Mouse (Mus musculus) lung, postnatal 0 days (tissue): Measurements from ENCODE around the gene Olfr733. TPM values are rescaled to one million over a fixed set of nuclear protein-coding genes. Genes with fewer than 3 reads are reported as not detected.

ENCODE experiments used
- ATAC-seq: fragments of 200-750 bp; cut with Nextera tagmentation; 2 replicates; pipeline ENCODE4 v1.8.0; 2017; ENCODE audit warnings: moderate library complexity
- DNase-seq: peaks from one replicate; pipeline ENCODE4 v3.0.0-alpha.2; 2016; ENCODE audit warnings: low spot score
- H3K27ac ChIP-seq: fragments of 300-500 bp; sonication (generic); 2 replicates; pipeline ENCODE4 v1.5.1; 2014; ENCODE audit warnings: antibody characterized with exemption, mild to moderate bottlenecking, low read length, mixed read lengths
- H3K27me3 ChIP-seq: fragments of 300-500 bp; sonication (generic); replicated peaks from 2 replicates; pipeline ENCODE4 v1.6.1; 2014; ENCODE audit warnings: low read length, mixed read lengths; ENCODE audit not compliant: insufficient read depth
- H3K36me3 ChIP-seq: fragments of 300-500 bp; sonication (generic); 2 replicates; pipeline ENCODE4 v1.6.1; 2014; ENCODE audit warnings: low read length, mixed read lengths; ENCODE audit not compliant: insufficient read depth
- H3K4me1 ChIP-seq: fragments of 300-500 bp; sonication (generic); 2 replicates; pipeline ENCODE4 v1.6.1; 2014; ENCODE audit warnings: antibody characterized with exemption, low read depth, low read length, mixed read lengths; ENCODE audit not compliant: insufficient read depth
- H3K4me2 ChIP-seq: fragments of 300-500 bp; sonication (generic); replicated peaks from 2 replicates; pipeline ENCODE4 v1.6.1; 2014; ENCODE audit warnings: low read depth, mild to moderate bottlenecking, low read length, moderate library complexity, mixed read lengths
- H3K4me3 ChIP-seq: fragments of 300-500 bp; sonication (generic); 2 replicates; pipeline ENCODE4 v1.5.1; 2014; ENCODE audit warnings: low read depth, low read length
- H3K9ac ChIP-seq: fragments of 300-500 bp; sonication (generic); replicated peaks from 2 replicates; pipeline ENCODE4 v1.6.1; 2014; ENCODE audit warnings: low read depth, mild to moderate bottlenecking
- H3K9me3 ChIP-seq: fragments of 300-500 bp; sonication (generic); 2 replicates; pipeline ENCODE4 v1.6.1; 2016; ENCODE audit warnings: low read length, mixed read lengths
- CTCF ChIP-seq: IDR thresholded peaks from 2 replicates; pipeline ENCODE4 v1.5.1; 2016; ENCODE audit warnings: antibody characterized with exemption, mild to moderate bottlenecking
- EP300 ChIP-seq: IDR thresholded peaks from 2 replicates; pipeline ENCODE4 v1.6.1; 2016; ENCODE audit warnings: antibody characterized with exemption, mild to moderate bottlenecking, control low read depth
- WGBS: fragments of 180-500 bp; shearing (Covaris S2); extraction: QIAGEN DNeasy Blood & Tissue Kit; methylation state at CpG from one replicate; pipeline ENCODE4 v1.1.7; 2014; 5-methylcytosine and 5-hydroxymethylcytosine counted together
- polyA plus RNA-seq: library from polyadenylated mRNA; unstranded; fragments of >200 nt; fragmentation: Nextera tagmentation; extraction: Ambion mirVana; gene quantifications from 2 replicates; pipeline ENCODE4 v1.2.1, GENCODE M21; 2015

The Olfr733 gene
- polyA plus RNA-seq = not detected in 2 replicates

- Histone ChIP-seq H3K4me2 (no peak within 1 kb of the TSS), H3K9ac (no peak within 1 kb of the TSS), H3K4me1 (no peaks in the 10 kb centered on the region), H3K36me3 (no peaks in the 10 kb centered on the region), H3K9me3 (no peaks in the 10 kb centered on the region), H3K27me3 (no peaks in the 10 kb centered on the region), H3K27ac (no peak within 1 kb of the TSS), H3K4me3 (no peak within 1 kb of the TSS)
- ATAC-seq (no peak), DNase-seq (no peak)
- no peak for TF ChIP-seq EP300
These were observed at the start of gene Olfr733 for GRCm38 (mm10) chr14:50301422-50301821. Olfr733 (minus strand) TSS chr14:50301522.

GRCm38 (mm10) chr14:50348796-50349195, 47.5 kb upstream of the Olfr733 start, which contains the start of gene Olfr735:
Olfr735 (minus strand) TSS chr14:50348872.
- WGBS = 68% methylated on average over 2 of the region's 2 CpGs
- TF ChIP-seq EP300 = no peak
- no peak for TF ChIP-seq CTCF
- Histone ChIP-seq H3K27ac (no peak within 1 kb of the TSS), H3K27me3 (no peaks in the 10 kb centered on the region), H3K9me3 (no peaks in the 10 kb centered on the region), H3K4me3 (no peak within 1 kb of the TSS), H3K4me2 (no peak within 1 kb of the TSS), H3K4me1 (no peaks in the 10 kb centered on the region), H3K36me3 (no peaks in the 10 kb centered on the region), H3K9ac (no peak within 1 kb of the TSS)
- ATAC-seq = no peak
- DNase-seq = no peak

GRCm38 (mm10) chr14:50326661-50327060, 25.3 kb upstream of the Olfr733 start, which contains the start of gene Olfr734:
Olfr734 (minus strand) TSS chr14:50326761.
- Histone ChIP-seq H3K9ac (no peak within 1 kb of the TSS), H3K4me2 (no peak within 1 kb of the TSS), H3K4me3 (no peak within 1 kb of the TSS), H3K4me1 (no peaks in the 10 kb centered on the region), H3K36me3 (no peaks in the 10 kb centered on the region), H3K9me3 (no peaks in the 10 kb centered on the region), H3K27me3 (no peaks in the 10 kb centered on the region), H3K27ac (no peak within 1 kb of the TSS)
- TF ChIP-seq CTCF (no peak), EP300 (no peak)
- DNase-seq (no peak), ATAC-seq (no peak)
- 36% methylated on average over 1 of the region's 1 CpGs for WGBS

GRCm38 (mm10) chr14:50284106-50284505, 17.2 kb downstream of the Olfr733 start, which contains the start of gene Olfr732:
Olfr732 (minus strand) TSS chr14:50284206.
- ATAC-seq = no peak
- no peak within 1 kb of the TSS for H3K27ac ChIP-seq
- H3K4me2 ChIP-seq = no peak within 1 kb of the TSS
- TF ChIP-seq EP300 (no peak), CTCF (no peak)
- no peak within 1 kb of the TSS for H3K9ac ChIP-seq
- no peaks in the 10 kb centered on the region for H3K36me3 ChIP-seq
- H3K4me1 ChIP-seq = no peaks in the 10 kb centered on the region
- no peak for DNase-seq
- H3K27me3 ChIP-seq = no peaks in the 10 kb centered on the region
- WGBS = 86% methylated on average over 1 of the region's 1 CpGs
- H3K4me3 ChIP-seq = no peak within 1 kb of the TSS
- H3K9me3 ChIP-seq = no peaks in the 10 kb centered on the region

Other genes starting within 250 kb of the Olfr733 start
- not detected in 2 replicates for gene Olfr726, start 210.6 kb downstream of the Olfr733 start, polyA plus RNA-seq
- gene Olfr727, start 178.3 kb downstream of the Olfr733 start, polyA plus RNA-seq = not detected in 2 replicates
- not detected in 2 replicates for gene Olfr728, start 158.8 kb downstream of the Olfr733 start, polyA plus RNA-seq
- not detected in 2 replicates for gene Olfr729, start 148.6 kb downstream of the Olfr733 start, polyA plus RNA-seq
- not detected in 2 replicates for gene Olfr730, start 113.3 kb downstream of the Olfr733 start, polyA plus RNA-seq
- gene Olfr731, start 59.7 kb downstream of the Olfr733 start, polyA plus RNA-seq = not detected in 2 replicates
- not detected in 2 replicates for gene Olfr732, start 17.3 kb downstream of the Olfr733 start, polyA plus RNA-seq
- not detected in 2 replicates for gene Olfr734, start 25.2 kb upstream of the Olfr733 start, polyA plus RNA-seq
- not detected in 2 replicates for gene Olfr735, start 47.4 kb upstream of the Olfr733 start, polyA plus RNA-seq
- gene Tlr11, start 56.4 kb upstream of the Olfr733 start, polyA plus RNA-seq = 0.04 TPM in 1 of 2 replicates, not detected in the other
- gene Olfr736, start 79.6 kb upstream of the Olfr733 start, polyA plus RNA-seq = not detected in 2 replicates
- gene Olfr738, start 106.0 kb upstream of the Olfr733 start, polyA plus RNA-seq = not detected in 2 replicates
- gene Olfr739, start 117.1 kb upstream of the Olfr733 start, polyA plus RNA-seq = not detected in 2 replicates
- gene Olfr740, start 144.0 kb upstream of the Olfr733 start, polyA plus RNA-seq = not detected in 2 replicates
- not detected in 2 replicates for gene Olfr741, start 171.2 kb upstream of the Olfr733 start, polyA plus RNA-seq
- not detected in 2 replicates for gene Olfr742, start 202.1 kb upstream of the Olfr733 start, polyA plus RNA-seq
- gene Olfr743, start 220.3 kb upstream of the Olfr733 start, polyA plus RNA-seq = not detected in 2 replicates